Mouse (Mus musculus): ENCODE results near the gene Ccsap. TPM values are rescaled to one million over a fixed set of nuclear protein-coding genes. Genes with fewer than 3 reads are reported as not detected.
A peak's percentile ranks its signal among the peaks of the same experiment; 100 is the strongest.
"Not testable (repeated sequence)": the region's sequence is repeated elsewhere in the genome, so short reads cannot be mapped to it uniquely, and the experiment has no call there.

Ccsap gene
- polyA plus RNA-seq, 1 experiment from 2014 or later = 8.4 TPM

GRCm38 (mm10) chr8:123816939-123817338 is 43.1 kb downstream of the Ccsap start:
- Histone ChIP-seq H3K4me2 (no peak overlapping the region), H3K9me3 (no peaks in the 10 kb centered on the region), H3K36me3 (peaks cover 36% of the 10 kb centered on the region), H3K9ac (replicated peaks) (no peak overlapping the region), H3K4me1 (replicated peaks) (peaks cover 19% of the 10 kb centered on the region), H3K27ac (no peak overlapping the region), H3K4me3 (replicated peaks) (no peak overlapping the region), H3K27me3 (no peaks in the 10 kb centered on the region)
- no peak for ATAC-seq (ENCODE audit: insufficient number of reproducible peaks, insufficient read depth, low FRiP score, low TSS enrichment, low read depth)
- WGBS = 92% methylated on average over 8 of the region's 8 CpGs

GRCm38 (mm10) chr8:123815325-123815724 is 44.7 kb downstream of the Ccsap start:
- H3K9me3 ChIP-seq = no peaks in the 10 kb centered on the region
- no peak overlapping the region for H3K9ac ChIP-seq (replicated peaks)
- no peak overlapping the region for H3K27ac ChIP-seq
- 87% methylated on average over 11 of the region's 11 CpGs for WGBS
- peaks cover 24% of the 10 kb centered on the region for H3K36me3 ChIP-seq
- no peaks in the 10 kb centered on the region for H3K27me3 ChIP-seq
- H3K4me1 ChIP-seq (replicated peaks) = peaks cover 19% of the 10 kb centered on the region
- H3K4me3 ChIP-seq (replicated peaks) = no peak overlapping the region
- ATAC-seq (ENCODE audit: insufficient number of reproducible peaks, insufficient read depth, low FRiP score, low TSS enrichment, low read depth) = no peak
- H3K4me2 ChIP-seq = no peak overlapping the region

- Histone ChIP-seq H3K4me1 (replicated peaks) (peaks cover 19% of the 10 kb centered on the region), H3K4me3 (replicated peaks) (no peak overlapping the region), H3K9me3 (no peaks in the 10 kb centered on the region), H3K27ac (0 out of 2 replicates have a peak overlapping the region, but pooled peaks have one; percentile 31), H3K27me3 (no peaks in the 10 kb centered on the region), H3K9ac (replicated peaks) (no peak overlapping the region; the same call in 1 of the 2 replicates), H3K4me2 (peak overlapping the region; percentile 16), H3K36me3 (peaks cover 31% of the 10 kb centered on the region)
- 83% methylated on average over 4 of the region's 4 CpGs for WGBS
- ATAC-seq (ENCODE audit: insufficient number of reproducible peaks, insufficient read depth, low FRiP score, low TSS enrichment, low read depth) = no peak
These were observed 46.1 kb downstream of the Ccsap start for GRCm38 (mm10) chr8:123813892-123814266.

- no peak overlapping the region for H3K4me3 ChIP-seq (replicated peaks)
- H3K27ac ChIP-seq = peak overlapping the region; percentile 31; the same call in 1 of the 2 replicates
- H3K9ac ChIP-seq (replicated peaks) = no peak overlapping the region; the same call in 1 of the 2 replicates
- peak overlapping the region; percentile 16 for H3K4me2 ChIP-seq
- H3K36me3 ChIP-seq = peaks cover 34% of the 10 kb centered on the region
- no peaks in the 10 kb centered on the region for H3K9me3 ChIP-seq
- H3K4me1 ChIP-seq (replicated peaks) = peaks cover 19% of the 10 kb centered on the region
- 60% methylated on average over 16 of the region's 16 CpGs for WGBS
- no peaks in the 10 kb centered on the region for H3K27me3 ChIP-seq
- no peak for ATAC-seq (ENCODE audit: insufficient number of reproducible peaks, insufficient read depth, low FRiP score, low TSS enrichment, low read depth)
These were observed 46.7 kb downstream of the Ccsap start for GRCm38 (mm10) chr8:123813173-123813891.

GRCm38 (mm10) chr8:123812227-123812626 is 47.8 kb downstream of the Ccsap start:
- Histone ChIP-seq H3K4me3 (replicated peaks) (no peak overlapping the region), H3K4me1 (replicated peaks) (peaks cover 26% of the 10 kb centered on the region), H3K27me3 (no peaks in the 10 kb centered on the region), H3K36me3 (peaks cover 27% of the 10 kb centered on the region), H3K9ac (replicated peaks) (no peak overlapping the region), H3K9me3 (no peaks in the 10 kb centered on the region), H3K4me2 (no peak overlapping the region), H3K27ac (no peak overlapping the region)
- no peak for ATAC-seq (ENCODE audit: insufficient number of reproducible peaks, insufficient read depth, low FRiP score, low TSS enrichment, low read depth)
- WGBS = 82% methylated on average over 5 of the region's 5 CpGs

GRCm38 (mm10) chr8:123809342-123809741 is 50.7 kb downstream of the Ccsap start:
- not testable (repeated sequence) for ATAC-seq (ENCODE audit: insufficient number of reproducible peaks, insufficient read depth, low FRiP score, low TSS enrichment, low read depth); H3K27me3 ChIP-seq; H3K4me3 ChIP-seq (replicated peaks); H3K27ac ChIP-seq; H3K9me3 ChIP-seq; H3K9ac ChIP-seq (replicated peaks); H3K4me2 ChIP-seq
- peaks cover 39% of the 10 kb centered on the region for H3K4me1 ChIP-seq (replicated peaks)
- H3K36me3 ChIP-seq = peaks cover 12% of the 10 kb centered on the region
- WGBS = 89% methylated on average over 4 of the region's 4 CpGs

- ATAC-seq (ENCODE audit: insufficient number of reproducible peaks, insufficient read depth, low FRiP score, low TSS enrichment, low read depth) = no peak
- Histone ChIP-seq H3K4me1 (replicated peaks) (peaks cover 33% of the 10 kb centered on the region), H3K9me3 (no peaks in the 10 kb centered on the region), H3K27me3 (no peaks in the 10 kb centered on the region), H3K27ac (no peak overlapping the region), H3K4me2 (no peak overlapping the region), H3K36me3 (peaks cover 12% of the 10 kb centered on the region; the same call in 1 of the 2 replicates), H3K9ac (replicated peaks) (no peak overlapping the region), H3K4me3 (replicated peaks) (no peak overlapping the region)
- 83% methylated on average over 7 of the region's 7 CpGs for WGBS
These were observed 51.3 kb downstream of the Ccsap start for GRCm38 (mm10) chr8:123808671-123809070.

GRCm38 (mm10) chr8:123807852-123808573 is 52.0 kb downstream of the Ccsap start:
- 73% methylated on average over 6 of the region's 6 CpGs for WGBS
- Histone ChIP-seq H3K4me3 (replicated peaks) (no peak overlapping the region; the same call in 1 of the 2 replicates), H3K9me3 (no peaks in the 10 kb centered on the region), H3K27me3 (no peaks in the 10 kb centered on the region), H3K4me2 (peak overlapping the region; percentile 82; the same call in 1 of the 2 replicates), H3K36me3 (peaks cover 12% of the 10 kb centered on the region; the same call in 1 of the 2 replicates), H3K4me1 (replicated peaks) (peaks cover 27% of the 10 kb centered on the region), H3K9ac (replicated peaks) (no peak overlapping the region), H3K27ac (no peak overlapping the region)
- no peak for ATAC-seq (ENCODE audit: insufficient number of reproducible peaks, insufficient read depth, low FRiP score, low TSS enrichment, low read depth)

GRCm38 (mm10) chr8:123807024-123807431 is 53.0 kb downstream of the Ccsap start:
- no peak overlapping the region for H3K27ac ChIP-seq
- no peak for ATAC-seq (ENCODE audit: insufficient number of reproducible peaks, insufficient read depth, low FRiP score, low TSS enrichment, low read depth)
- peak overlapping the region; percentile 76; the same call in 1 of the 2 replicates for H3K9ac ChIP-seq (replicated peaks)

GRCm38 (mm10) chr8:123806374-123806935 is 53.6 kb downstream of the Ccsap start:
- Histone ChIP-seq H3K27ac (peak overlapping the region; percentile 81), H3K27me3 (no peaks in the 10 kb centered on the region), H3K9ac (replicated peaks) (peak overlapping the region; percentile 76), H3K9me3 (no peaks in the 10 kb centered on the region), H3K36me3 (peaks cover 12% of the 10 kb centered on the region; the same call in 1 of the 2 replicates), H3K4me3 (replicated peaks) (peak overlapping the region; percentile 73), H3K4me2 (peak overlapping the region; percentile 82), H3K4me1 (replicated peaks) (peaks cover 23% of the 10 kb centered on the region)
- 3% methylated on average over 12 of the region's 12 CpGs for WGBS
- no peak for ATAC-seq (ENCODE audit: insufficient number of reproducible peaks, insufficient read depth, low FRiP score, low TSS enrichment, low read depth)

More at GRCm38 (mm10) chr8:123807024-123807431, 53.0 kb downstream of the Ccsap start:
- Histone ChIP-seq H3K4me1 (replicated peaks) (peaks cover 23% of the 10 kb centered on the region), H3K27me3 (no peaks in the 10 kb centered on the region), H3K4me3 (replicated peaks) (peak overlapping the region; percentile 73), H3K9me3 (no peaks in the 10 kb centered on the region), H3K4me2 (peak overlapping the region; percentile 82), H3K36me3 (peaks cover 12% of the 10 kb centered on the region; the same call in 1 of the 2 replicates)
- WGBS = 17% methylated on average over 14 of the region's 14 CpGs
